Mouse (Mus musculus) T-helper 1 cell (primary cell): ENCODE results near the gene Cebpz.

Source experiments
- in situ Hi-C: fragments of 300-600 bp; cut with MboI, MseI; formaldehyde crosslinking; loops from one replicate; pipeline ENCODE4 v1.15.1; 2025; ENCODE audit warnings: high pct_unique_total_duplicates

Cebpz gene

DNA sequence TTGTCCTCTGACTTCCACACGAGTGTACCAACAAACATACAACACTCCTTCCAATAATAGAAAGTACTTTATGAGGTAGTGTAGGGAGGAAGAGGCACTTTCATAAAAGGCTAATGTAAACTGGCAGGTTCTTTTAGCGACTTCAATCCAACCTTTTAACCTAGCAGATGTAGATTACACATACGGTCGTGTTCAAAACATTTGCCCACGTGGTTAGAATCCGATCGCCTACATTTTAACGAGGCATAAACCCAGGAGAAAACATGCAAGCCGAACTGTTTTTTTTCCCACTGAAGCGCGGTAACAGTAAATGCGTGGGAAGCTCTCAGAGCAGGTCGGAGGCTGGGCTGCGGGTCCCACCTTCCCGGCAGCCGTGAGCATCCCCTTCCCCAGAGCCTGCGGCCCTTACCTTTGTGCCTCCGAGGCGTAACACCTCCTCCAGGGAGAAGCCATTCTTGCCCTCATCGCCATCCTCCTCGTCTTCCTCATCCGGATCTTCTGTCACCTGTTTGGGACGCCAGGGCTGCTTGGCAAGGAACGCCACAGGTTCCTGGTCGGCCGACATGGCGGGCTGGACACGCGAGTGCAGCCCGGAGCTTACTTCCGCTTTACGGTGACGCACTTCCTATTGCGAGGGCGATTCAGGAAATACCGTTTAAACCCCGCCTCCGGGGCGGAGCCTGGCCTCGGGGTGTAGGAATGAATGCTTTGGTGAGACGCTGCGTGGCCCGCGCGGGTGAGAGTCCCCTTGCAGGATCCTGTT is at the start of gene Cebpz, which contains the start of gene Ndufaf7:
Cebpz (minus strand) TSS at position 601 of the 763 bp plus-strand sequence.
Ndufaf7 (plus strand) TSS at position 671 of the 763 bp plus-strand sequence.
- in situ Hi-C loops: loop anchor here (5.0 kb wide), 1 partner anchor 199 kb away; the partner anchor contains the start of gene Strn

DNA sequence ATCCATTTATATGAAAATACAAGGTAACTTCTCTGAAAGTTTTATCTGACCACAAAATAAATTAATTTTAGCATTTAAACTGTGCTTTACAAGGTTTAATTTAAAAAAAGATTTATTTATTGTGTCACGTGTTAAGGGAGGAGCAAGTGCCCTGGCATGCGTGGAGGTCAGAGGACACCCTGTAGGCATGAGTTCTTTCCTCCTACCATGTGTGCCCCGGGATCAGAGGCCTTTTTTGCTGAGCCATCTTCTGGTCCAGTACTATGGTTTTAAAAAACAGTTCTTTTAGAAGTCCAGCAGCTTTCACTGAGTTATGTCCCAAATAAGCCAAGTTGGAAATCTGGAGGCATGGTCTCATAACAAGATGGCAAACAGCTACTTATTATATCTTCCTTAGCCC is 46.9 kb upstream of the Cebpz start:
- in situ Hi-C loops: no loop called here

DNA sequence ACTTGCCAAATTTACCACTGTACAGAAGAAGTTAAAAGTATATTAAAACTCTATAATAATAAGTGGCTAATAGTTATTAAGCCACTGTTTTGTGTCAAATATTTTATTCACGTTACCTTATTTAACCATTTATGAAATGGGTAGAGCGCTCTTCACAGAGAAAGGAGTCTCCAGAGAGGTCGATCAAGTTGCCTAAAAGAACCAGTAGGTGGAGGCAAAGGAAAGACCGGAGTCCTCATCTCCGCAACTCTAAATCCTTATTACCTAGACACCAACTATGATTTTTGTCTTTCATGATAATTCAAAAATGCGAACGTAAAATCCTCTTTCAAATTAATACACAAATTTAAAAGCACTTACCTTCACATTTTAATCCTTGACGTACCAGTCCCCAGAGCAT is 46.3 kb upstream of the Cebpz start:
- in situ Hi-C loops: no loop called here

DNA sequence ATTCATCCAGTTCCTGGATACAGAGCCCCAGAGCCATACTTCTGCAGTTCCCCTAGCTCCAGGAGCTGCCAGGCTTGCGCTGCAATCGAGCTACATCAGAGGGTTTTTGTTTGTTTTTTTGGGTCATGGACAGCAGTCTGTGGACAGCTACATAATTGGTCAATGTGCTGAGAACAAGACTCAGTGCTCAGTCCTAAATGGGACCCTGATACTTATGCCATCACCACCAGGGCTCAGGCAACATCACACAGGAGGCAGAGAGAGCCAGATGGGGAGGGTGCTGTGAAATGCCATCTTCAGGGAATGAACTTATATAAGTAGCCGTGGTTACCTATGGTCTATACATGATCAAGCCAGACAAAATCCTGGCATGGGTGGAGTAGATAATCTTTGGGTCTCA is 31.6 kb upstream of the Cebpz start:
- in situ Hi-C loops: no loop called here

DNA sequence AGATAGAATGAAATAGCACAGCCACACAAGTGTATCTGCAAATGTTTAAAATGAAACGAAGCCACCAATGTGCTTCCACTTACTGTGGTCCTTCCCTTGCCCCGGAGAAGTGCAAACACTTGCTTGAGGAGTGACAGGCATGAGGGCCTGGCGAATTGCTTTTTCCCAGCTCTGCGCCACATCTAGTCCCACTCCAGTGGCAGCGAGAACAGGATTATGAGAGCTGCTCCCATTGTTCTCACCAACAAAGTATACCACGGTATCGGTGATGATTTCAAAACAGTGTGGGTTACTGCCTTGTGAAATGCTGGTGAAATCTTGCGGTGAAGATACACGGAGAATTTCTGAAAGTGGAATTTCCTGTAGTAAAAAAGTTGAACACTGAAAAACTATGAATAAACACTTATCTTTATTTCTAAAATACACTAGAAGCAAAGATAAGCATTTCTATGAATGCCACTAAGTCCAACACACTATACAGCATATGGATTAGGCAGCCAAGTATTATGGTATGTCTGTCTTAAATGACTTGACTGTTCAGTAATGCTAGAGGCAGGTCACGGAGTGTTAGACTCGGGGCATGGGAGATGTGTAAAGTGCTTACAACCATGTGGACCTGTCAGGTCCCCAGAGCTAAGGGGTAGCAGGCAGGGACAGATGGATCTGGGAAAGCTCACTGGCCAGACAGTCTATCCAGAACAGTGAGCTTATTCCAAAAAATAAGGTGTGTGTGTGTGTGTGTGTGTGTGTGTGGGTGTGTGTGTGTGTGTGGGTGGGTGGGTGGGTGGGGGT is 29.4 kb upstream of the Cebpz start:
- in situ Hi-C loops: no loop called here

DNA sequence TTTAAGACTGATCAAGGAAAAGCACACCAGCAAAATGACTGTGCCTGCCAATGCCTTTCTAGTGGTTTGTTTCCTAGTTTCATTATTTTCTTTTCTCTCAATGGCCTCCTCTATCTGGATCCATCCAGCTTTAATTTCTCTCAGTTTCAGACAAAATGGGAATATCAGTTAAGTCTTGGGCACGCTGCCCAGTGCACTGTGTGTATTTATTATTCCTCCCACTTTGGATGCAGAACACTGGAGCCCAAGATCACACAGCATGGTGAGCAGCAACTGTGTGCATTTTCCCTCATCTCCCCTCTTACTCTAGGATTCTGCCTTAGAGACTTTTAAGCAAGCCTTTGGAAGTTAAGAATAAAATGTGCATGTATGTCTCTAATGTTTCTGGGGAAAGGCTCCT is 27.5 kb upstream of the Cebpz start:
- in situ Hi-C loops: no loop called here

DNA sequence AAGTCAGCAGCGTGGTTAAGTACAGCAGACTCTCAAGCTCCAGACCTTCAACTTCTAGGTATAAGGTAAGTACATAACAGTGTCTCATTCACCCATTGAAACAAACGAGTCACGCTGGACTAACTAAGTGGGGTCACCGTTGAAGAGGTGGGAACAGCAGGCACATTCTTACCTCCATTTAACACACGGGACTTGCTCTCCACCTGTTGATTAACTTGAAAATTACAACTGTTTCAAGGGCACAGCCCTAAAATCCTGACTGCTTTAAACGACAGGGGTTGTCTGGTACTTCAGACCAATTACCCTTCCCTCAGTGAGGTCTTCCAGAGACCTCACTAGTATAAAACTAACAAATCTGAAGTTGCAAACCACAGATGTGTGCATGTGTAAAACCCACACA is 22.6 kb upstream of the Cebpz start:
- in situ Hi-C loops: no loop called here

DNA sequence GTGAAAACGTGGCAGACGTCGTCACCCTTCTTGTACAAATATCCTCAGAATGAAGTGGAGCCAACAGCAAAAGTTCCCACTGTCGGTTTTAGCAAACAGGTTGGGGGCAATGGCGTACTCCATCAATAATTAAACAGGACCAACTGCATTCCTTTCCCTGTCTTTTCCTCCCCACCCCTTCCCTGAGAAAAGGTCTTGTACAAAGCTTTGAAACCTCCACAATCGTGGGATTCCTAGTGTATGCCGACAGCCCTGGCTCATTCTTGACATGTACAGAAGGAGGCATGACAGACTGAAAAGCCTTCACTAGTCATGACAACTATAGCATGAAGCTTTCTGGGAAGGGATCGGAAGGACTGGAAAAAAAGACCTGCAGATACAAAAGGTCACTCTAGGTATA is 16.4 kb upstream of the Cebpz start:
- in situ Hi-C loops: no loop called here

DNA sequence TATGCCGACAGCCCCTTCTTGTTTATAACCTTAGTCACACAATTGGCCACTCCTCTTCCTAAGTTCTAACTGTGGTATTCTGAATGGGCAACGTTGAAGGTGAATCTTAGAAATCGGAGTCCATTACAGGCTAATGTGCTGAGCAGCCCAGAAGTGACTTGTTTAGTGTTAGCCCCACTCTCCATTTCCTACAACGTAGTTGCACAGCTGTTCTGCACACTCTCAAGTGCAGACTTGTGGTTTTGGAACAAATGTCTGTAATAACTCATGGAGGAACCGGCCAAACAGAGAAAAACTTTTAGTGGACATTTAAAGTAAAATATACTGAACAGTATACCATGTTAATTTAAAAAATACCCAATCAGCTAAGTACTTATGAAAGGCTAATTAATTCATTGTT is 15.2 kb upstream of the Cebpz start:
- in situ Hi-C loops: no loop called here

DNA sequence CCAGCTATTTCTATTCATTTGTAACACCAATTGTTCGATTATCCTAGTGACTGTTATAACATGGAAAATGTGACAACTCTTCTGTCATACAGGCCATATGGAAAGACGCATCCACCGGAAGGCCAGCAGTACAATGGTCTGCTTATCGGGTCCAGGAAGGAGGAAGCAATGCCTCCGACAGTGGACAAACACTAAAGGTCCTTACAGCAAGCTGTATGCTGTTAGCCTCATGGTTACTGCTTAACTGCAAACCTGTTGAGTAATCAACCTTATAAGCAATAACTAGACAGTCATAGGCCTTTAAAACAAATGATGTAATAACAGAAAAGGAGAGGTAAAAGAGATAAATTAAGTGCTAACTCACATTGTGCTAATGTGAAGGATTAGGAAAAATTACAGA is 14.4 kb upstream of the Cebpz start:
- in situ Hi-C loops: no loop called here

DNA sequence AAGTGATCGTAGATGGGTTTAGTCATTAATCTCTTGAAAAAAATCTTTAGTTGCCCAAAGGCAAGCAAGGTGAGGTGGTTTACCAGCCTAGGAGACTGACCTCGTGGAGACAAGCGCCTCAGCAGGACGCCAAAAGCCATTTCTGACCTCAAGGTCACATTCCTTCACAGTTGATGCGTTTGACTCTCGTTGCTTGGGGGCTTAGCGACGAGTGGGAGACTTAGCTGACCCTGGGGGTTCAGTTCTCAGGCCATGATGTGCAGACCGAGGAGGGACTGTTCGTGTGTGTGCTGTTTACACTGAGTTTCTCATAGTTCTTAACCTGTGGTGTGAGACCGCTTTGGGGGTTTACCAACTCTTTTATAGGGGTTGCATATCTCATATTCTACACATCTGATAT is 5.7 kb upstream of the Cebpz start:
- in situ Hi-C loops: no loop called here

DNA sequence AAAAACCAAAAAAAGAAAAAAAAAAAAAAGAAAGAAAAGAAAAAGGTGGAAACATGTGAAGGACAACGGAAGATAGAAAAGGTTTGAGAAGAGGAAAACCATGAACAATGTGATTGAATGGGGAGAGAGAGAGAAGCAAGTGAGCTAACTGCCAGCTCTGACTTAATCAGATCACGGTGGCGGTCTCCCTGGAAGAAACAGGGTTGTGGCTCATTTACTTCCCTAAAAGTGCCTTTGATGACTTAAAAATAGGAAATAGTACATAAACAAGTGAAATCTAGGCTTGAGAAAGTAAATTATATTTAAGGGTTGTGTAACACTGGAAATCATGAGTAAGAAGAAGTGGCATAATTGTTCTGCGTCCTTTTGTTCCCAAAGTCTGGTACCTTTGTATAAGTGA is 2.1 kb upstream of the Cebpz start:
- in situ Hi-C loops: loop anchor here (5.0 kb wide), 1 partner anchor 202 kb away; the partner anchor contains the start of gene Strn

DNA sequence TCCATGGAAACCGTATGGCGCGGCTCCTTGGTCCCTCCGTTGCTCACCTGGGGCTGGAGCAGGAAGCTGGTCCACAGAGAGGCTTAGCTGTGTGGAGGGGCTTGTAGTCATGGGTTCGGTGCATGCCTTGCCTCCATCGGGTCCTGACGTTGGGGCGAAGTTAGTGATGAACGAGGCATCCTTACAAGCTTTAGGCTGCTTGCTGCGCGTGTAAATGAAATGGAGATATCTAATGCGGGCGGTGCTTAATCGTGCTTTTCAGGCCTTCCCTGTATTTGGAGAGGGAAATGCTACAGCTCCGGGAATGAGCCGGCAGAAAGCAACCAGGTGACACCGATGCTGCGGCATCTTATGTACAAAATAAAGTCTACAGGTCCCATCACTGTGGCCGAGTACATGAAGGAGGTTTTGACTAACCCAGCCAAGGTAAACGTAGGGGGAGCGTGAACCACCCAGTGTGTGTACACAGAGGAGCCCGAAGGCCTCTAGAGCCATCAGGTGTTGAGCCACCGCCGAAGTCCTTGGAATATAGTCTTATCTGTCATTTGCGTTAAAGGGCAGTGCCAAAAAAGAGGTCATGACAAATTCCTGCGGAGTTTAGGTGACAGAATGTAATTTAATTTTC is 475 bp upstream of the Cebpz start:
- in situ Hi-C loops: loop anchor here (5.0 kb wide), 1 partner anchor 200 kb away; the partner anchor contains the start of gene Strn

DNA sequence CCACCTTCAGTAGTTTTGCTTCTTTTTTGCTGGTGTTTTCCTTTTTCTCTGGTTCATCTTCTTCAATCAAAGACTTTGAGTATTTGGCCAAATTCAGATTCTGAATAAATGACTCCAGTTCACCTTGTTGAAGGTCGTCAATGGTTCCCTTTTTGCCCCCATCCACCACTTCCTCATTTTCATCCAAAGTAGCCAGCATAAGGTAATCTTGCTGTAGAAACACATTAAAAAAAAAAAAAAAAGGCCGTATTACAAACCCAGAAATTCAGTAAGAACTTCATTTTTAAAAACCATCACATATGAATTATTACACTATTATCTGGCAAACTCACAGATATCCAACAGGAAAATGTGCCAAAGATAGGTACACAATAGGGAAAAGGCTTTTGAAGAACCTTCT is 1.0 kb downstream of the Cebpz start:
- in situ Hi-C loops: loop anchor here (5.0 kb wide), 1 partner anchor 199 kb away; the partner anchor contains the start of gene Strn

DNA sequence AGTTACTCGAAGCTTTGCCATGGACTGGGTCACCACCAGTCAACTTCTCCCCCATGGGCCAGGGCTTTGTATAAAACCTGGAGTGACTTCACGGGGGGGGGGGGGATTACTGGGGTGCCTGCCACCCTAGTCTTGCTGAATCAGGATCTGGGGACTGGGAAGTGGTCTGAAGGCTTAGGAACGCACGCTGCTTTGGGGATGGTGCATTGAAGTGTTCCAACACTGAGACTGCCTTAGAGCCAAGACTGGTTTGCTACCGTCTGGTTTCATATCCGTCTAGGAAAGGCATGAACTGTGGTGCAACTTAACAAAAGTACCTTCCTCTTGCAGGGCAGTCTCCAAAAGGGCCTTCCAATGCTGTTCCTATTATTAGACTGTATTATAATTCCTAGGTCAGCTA is 19.2 kb downstream of the Cebpz start:
- in situ Hi-C loops: loop anchor here (5.0 kb wide), 1 partner anchor 35 kb away; the partner anchor contains the start of gene Eif2ak2

DNA sequence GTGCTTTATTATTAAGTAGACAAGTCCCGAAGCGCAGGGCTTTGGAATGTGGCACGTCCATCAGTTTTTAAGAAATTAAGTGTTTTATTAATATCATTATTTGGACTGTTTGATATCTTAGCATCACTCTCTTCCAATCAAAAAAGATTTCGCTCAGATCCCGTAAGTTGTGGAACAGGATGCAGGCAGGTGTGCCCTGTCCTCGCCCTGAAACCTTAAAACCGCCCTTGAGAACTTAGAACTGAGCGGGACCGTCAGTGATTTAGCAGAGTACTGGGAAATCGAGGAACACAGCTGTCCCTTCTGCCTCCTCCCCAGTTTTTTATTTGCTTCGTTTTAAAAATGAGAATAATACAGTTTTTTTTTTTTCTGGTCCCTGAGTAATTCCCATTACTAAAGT is 20.0 kb downstream of the Cebpz start:
- in situ Hi-C loops: loop anchor here (5.0 kb wide), 1 partner anchor 35 kb away; the partner anchor contains the start of gene Eif2ak2

DNA sequence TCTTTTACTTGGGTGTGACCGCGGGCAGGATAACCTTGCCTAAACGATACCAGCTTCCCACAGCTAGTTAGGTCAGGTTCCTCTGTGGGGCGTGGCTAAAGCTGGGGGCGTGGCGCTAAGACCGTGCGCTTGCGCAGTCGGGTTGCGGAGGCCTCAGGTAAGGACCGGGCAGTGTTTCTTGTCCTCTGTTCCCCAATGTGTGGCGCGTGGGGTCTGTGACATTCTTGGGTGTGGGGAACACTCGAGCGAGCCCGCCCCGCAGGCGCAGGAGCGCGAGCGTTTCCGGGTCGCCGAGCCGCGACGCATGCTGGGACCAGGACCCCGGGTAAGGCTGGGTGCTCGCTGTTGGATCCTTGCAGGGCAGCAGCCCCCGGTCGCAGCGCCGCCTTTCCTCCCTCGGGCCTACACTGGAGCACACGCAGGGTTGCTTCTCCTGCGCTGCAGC is 20.5 kb downstream of the Cebpz start, which contains the start of gene Cebpzos:
Cebpzos (plus strand) TSS at position 132 of the 445 bp plus-strand sequence.
- in situ Hi-C loops: loop anchor here (5.0 kb wide), 1 partner anchor 34 kb away; the partner anchor contains the start of gene Eif2ak2

DNA sequence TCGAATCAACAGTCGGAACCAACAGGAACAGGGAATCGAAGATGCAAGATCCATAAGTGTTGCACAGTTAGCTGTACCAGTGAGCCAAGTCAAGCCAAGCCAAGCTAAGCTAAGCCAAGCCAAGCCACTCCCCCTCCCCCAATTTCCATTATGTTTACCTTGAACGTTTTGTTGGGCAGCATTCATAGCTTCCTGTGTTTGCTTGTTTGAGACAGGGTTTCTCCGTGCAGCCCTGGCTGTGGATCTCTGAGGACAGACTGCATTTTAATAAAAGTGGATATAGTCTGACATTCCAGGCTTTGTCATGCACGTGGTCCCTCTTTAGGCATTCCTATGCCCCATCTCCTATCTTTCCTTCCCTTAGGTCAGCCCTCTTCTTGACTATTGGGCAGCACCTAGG is 21.1 kb downstream of the Cebpz start:
- in situ Hi-C loops: loop anchor here (5.0 kb wide), 1 partner anchor 33 kb away; the partner anchor contains the start of gene Eif2ak2

DNA sequence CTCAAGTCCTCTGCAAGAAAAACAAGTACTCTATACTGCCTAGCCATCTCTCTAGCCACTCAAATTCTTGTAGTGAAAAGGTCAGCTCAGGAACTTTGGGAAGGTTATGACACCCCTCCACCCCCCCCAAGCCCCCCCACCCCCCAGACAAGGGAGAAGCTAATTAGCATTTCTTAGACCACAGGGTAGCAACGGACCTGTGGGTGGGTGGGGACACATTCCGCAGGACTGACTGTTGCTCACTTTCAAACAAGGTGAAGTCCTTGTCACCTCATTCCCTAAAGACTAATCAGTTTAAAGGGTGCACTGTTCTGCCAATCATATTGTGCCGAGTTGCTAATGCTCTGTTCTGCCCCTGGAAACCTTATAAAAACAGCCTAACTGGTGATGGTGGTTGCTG is 22.9 kb downstream of the Cebpz start:
- in situ Hi-C loops: no loop called here

DNA sequence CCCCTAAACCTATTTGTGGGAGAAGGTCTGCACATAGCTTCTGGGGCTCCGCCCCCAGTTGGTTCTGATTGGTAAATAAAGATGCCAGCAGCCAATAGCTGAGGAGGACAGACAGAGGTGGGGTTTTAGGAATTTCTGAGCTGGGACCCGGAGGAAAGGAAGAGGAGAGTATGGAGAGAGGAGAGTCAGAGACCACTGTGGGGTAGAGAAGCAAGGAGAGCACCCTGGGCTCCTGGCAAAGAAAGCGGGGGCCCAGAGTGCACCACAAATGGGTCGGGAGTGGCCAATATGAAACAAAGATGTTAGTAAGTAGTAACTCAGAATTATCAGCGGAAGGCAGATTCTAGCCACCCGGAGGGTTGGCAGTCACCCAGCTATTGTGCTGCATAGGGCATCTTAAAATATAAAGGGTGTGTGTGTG is 24.0 kb downstream of the Cebpz start:
- in situ Hi-C loops: no loop called here

DNA sequence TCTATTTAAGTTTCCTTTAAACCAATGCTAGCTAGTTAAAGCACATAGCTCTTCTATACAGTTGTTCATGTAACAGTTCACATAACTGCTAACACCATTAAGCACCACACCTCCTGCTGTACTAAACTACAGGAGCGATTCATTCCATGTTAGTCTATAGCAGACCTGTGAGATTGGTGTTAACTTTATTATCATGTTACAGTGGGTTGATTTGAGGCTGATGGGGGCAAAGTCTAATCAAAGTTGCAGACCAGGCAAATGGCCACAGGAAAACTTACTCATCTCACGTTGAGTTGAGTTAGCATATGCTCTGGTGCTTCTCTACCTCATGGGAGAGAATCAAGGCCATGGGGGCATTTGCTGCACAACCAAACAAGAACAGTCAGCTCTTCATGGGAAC is 27.5 kb downstream of the Cebpz start:
- in situ Hi-C loops: no loop called here

DNA sequence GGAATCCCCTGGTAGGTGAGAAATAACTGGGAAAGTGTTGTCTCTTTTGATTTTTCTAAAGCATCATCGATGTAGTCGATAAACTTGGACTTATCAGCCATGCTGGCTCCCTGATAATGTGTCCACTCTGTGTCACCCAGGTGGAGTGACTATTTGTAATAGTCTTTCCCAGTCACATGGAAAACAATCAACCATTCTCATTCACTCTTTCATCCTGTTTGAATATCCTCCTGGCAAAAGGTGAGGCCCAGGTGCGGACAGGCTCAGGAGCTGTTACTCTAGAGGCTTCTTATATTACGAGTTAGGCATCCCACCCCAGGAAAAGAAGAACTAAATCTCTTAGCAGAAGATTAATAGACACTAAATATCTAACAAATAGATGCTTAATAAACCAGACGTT is 30.0 kb downstream of the Cebpz start, which contains the start of gene Sult6b1:
Sult6b1 (minus strand) TSS at position 101 of the 400 bp plus-strand sequence.
- in situ Hi-C loops: no loop called here
